Mouse (Mus musculus) forebrain, postnatal 0 days (tissue): ENCODE results near the gene Cant1. TPM values are rescaled to one million over a fixed set of nuclear protein-coding genes. Genes with fewer than 3 reads are reported as not detected.
A peak's percentile ranks its signal among the peaks of the same experiment; 100 is the strongest.

Experiments used
- ATAC-seq: fragments of 200-750 bp; cut with Nextera tagmentation; 2 replicates; pipeline ENCODE4 v1.8.0; 2017; ENCODE audit warnings: mild to moderate bottlenecking, moderate library complexity
- DNase-seq: peaks from one replicate; pipeline ENCODE4 v3.0.0-alpha.2; 2015
- H3K27ac ChIP-seq: fragments of 300-500 bp; sonication (generic); 2 replicates; pipeline ENCODE4 v1.5.1; 2014; ENCODE audit warnings: low read depth, mild to moderate bottlenecking, antibody characterized with exemption, low read length, moderate library complexity, mixed read lengths
- H3K27me3 ChIP-seq: fragments of 300-500 bp; sonication (generic); 2 replicates; pipeline ENCODE4 v1.6.1; 2014; ENCODE audit warnings: mild to moderate bottlenecking, low read length, mixed read lengths; ENCODE audit not compliant: insufficient read depth
- H3K36me3 ChIP-seq: fragments of 300-500 bp; sonication (generic); 2 replicates; pipeline ENCODE4 v1.6.1; 2014; ENCODE audit warnings: mild to moderate bottlenecking, moderate library complexity; ENCODE audit not compliant: insufficient read depth
- H3K4me1 ChIP-seq: fragments of 300-500 bp; sonication (generic); 2 replicates; pipeline ENCODE4 v1.6.1; 2014; ENCODE audit warnings: antibody characterized with exemption; ENCODE audit not compliant: insufficient read depth
- H3K4me2 ChIP-seq: fragments of 300-500 bp; sonication (generic); 2 replicates; pipeline ENCODE4 v1.6.1; 2014; ENCODE audit warnings: low read depth, mild to moderate bottlenecking, moderate library complexity
- H3K4me3 ChIP-seq: fragments of 300-500 bp; sonication (generic); 2 replicates; pipeline ENCODE4 v1.5.1; 2014; ENCODE audit warnings: low read depth, low read length, mixed read lengths
- H3K9ac ChIP-seq: fragments of 300-500 bp; sonication (generic); 2 replicates; pipeline ENCODE4 v1.6.1; 2014; ENCODE audit warnings: mild to moderate bottlenecking
- H3K9me3 ChIP-seq: fragments of 300-500 bp; sonication (generic); 2 replicates; pipeline ENCODE4 v1.6.1; 2016; ENCODE audit warnings: low read length
- CTCF ChIP-seq: sonication (generic); IDR thresholded peaks from 2 replicates; pipeline ENCODE4 v1.5.1; 2016; ENCODE audit warnings: antibody characterized with exemption, control low read depth, low read depth
- WGBS: fragments of 180-500 bp; shearing (Covaris S2); extraction: QIAGEN DNeasy Blood & Tissue Kit; methylation state at CpG from one replicate; pipeline ENCODE4 v1.1.7; 2014; 5-methylcytosine and 5-hydroxymethylcytosine counted together
- polyA plus RNA-seq: library from polyadenylated mRNA; unstranded; fragments of >200 nt; fragmentation: Nextera tagmentation; extraction: Ambion mirVana; gene quantifications from 2 replicates; pipeline ENCODE4 v1.2.1, GENCODE M21; 2015
- total RNA-seq: library from RNA; depleted of rRNA; stranded (reverse); fragments of >200 nt; gene quantifications from 2 replicates; pipeline ENCODE4 v1.2.3, GENCODE M21; 2014

Gene Cant1
- total and polyA plus RNA-seq, 2 experiments from 2014 or later = 31.6 to 52.4 TPM

DNA sequence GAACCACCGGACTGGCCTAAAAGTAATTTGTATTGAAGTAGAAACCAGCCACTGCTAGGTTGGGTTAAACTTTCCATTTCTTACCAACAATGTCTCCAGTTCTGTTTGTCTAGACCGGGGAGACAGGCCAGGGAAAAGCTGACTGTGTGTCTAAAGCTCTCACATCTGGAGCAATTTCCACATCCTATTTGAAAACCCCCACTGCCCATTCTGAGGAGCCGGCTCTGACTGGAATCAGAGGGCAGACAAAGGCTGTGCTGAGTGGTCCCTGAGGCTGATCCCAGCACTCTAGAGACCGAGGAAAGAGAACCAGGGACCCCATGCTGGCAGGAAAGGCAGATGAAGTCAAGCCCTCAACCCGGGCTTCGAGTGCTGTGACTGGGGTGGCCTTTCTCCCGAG, 46.2 kb downstream of the Cant1 start:
- H3K36me3 ChIP-seq = no peaks in the 10 kb centered on the region
- no peak overlapping the region for H3K9ac ChIP-seq
- no peak for TF ChIP-seq CTCF
- no peak overlapping the region for H3K27ac ChIP-seq
- H3K9me3 ChIP-seq = no peaks in the 10 kb centered on the region
- ATAC-seq (no peak), DNase-seq (no peak)
- H3K4me2 ChIP-seq = no peak overlapping the region
- no peak overlapping the region for H3K4me3 ChIP-seq
- no peaks in the 10 kb centered on the region for H3K27me3 ChIP-seq
- 0 out of 2 replicates have a peak, but pooled peaks cover 7% of the 10 kb centered on the region for H3K4me1 ChIP-seq
- 51% methylated on average over 7 of the region's 7 CpGs for WGBS

DNA sequence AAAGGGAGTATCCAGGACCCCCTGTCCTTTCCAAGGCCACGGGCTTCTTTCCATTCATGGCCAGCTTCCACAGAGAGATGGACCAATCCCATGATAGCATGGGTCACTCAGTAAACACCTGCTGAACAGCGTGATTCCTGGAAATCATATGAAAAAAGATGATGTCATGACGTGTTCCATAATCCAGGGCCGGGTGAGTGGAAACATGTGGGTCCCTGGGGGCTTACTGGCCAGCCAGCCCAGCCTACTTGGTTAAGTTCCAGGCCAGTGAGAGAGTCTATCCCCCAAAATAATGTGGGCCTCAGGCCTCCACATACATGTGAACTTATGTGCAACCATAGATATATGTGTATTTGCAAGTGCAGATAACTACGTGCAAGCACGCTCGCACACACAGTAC, 47.0 kb downstream of the Cant1 start:
- ATAC-seq = no peak

DNA sequence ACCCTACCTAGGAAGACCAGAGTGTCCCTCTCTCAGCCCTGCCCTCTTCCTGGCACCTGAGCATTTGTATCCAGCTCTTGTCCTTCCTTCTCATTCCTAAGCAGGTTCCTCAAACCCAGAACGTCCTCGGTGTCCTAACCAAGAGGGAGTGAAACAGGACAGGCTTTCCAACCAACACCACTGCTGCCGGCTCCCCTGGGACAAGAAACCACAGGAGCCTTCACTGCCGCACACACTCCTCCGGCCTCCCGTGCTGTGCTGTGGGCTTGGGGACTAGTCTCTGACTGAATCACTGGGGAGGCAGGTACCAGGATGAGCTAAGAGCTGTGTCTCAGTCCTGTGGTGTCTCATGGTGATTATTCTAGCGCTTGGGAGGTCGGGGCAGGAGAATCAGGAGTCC, 49.2 kb downstream of the Cant1 start:
- H3K4me1 ChIP-seq = no peaks in the 10 kb centered on the region
- DNase-seq = no peak
- no peak overlapping the region for H3K4me3 ChIP-seq
- no peak overlapping the region for H3K4me2 ChIP-seq
- WGBS = 83% methylated on average over 8 of the region's 8 CpGs
- H3K27ac ChIP-seq = no peak overlapping the region
- H3K9ac ChIP-seq = no peak overlapping the region
- no peak for ATAC-seq
- TF ChIP-seq CTCF = no peak
- no peaks in the 10 kb centered on the region for H3K36me3 ChIP-seq
- H3K9me3 ChIP-seq = no peaks in the 10 kb centered on the region
- no peaks in the 10 kb centered on the region for H3K27me3 ChIP-seq

More for the DNA sequence above, 47.0 kb downstream of the Cant1 start:
- Histone ChIP-seq H3K4me2 (no peak overlapping the region), H3K4me1 (0 out of 2 replicates have a peak, but pooled peaks cover 7% of the 10 kb centered on the region), H3K9ac (no peak overlapping the region), H3K27me3 (no peaks in the 10 kb centered on the region), H3K4me3 (no peak overlapping the region), H3K9me3 (no peaks in the 10 kb centered on the region), H3K27ac (no peak overlapping the region), H3K36me3 (no peaks in the 10 kb centered on the region)
- no peak for TF ChIP-seq CTCF
- WGBS = 83% methylated on average over 7 of the region's 7 CpGs
- no peak for DNase-seq

DNA sequence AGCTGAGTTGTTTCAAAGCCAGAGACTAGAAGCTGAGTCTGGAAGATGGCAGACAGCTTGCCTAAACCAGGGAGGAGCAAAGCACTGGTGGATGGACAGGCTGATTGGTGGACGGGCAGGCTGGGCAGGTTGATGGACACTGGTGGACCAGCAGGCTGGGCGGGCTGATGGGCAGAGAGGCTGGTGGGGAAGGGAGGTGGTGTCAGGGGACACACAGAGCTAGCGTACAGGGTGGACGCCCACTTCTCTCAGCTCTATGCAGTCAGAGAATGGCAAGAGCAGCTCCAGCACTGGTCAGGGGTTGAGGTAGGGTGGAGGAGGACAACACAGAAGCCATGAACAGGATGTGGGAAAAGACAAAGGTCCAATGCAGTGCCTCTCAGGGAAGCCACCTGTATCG, 49.6 kb downstream of the Cant1 start:
- Histone ChIP-seq H3K4me3 (no peak overlapping the region), H3K36me3 (no peaks in the 10 kb centered on the region), H3K27me3 (no peaks in the 10 kb centered on the region), H3K9ac (no peak overlapping the region), H3K9me3 (no peaks in the 10 kb centered on the region), H3K4me1 (no peaks in the 10 kb centered on the region), H3K27ac (no peak overlapping the region), H3K4me2 (no peak overlapping the region)
- WGBS = 84% methylated on average over 5 of the region's 5 CpGs
- no peak for TF ChIP-seq CTCF
- ATAC-seq (no peak), DNase-seq (no peak)

DNA sequence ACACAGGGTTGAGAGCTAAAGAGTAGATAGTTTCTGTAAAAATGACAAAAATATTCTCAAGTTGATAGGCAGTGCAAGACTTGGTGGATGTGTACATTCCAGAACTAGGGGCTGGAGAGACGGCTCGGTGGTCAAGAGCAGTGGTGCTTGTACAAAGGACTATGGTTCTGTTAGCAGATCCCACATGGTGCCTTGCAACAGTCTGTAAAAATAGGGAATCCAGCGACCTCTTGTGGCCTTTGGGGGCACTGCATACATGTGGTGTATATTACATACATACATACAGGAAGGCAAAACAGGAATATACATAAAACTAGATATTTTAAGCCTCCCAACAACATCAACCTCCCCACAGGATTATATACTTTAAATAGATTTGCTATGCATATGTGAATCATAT, 50.6 kb downstream of the Cant1 start:
- Histone ChIP-seq H3K9ac (no peak overlapping the region), H3K36me3 (no peaks in the 10 kb centered on the region), H3K4me2 (no peak overlapping the region), H3K27me3 (no peaks in the 10 kb centered on the region), H3K9me3 (no peaks in the 10 kb centered on the region), H3K27ac (no peak overlapping the region), H3K4me3 (no peak overlapping the region), H3K4me1 (no peaks in the 10 kb centered on the region)
- WGBS = 64% methylated on average over 3 of the region's 3 CpGs
- peak; percentile 56 for TF ChIP-seq CTCF
- DNase-seq (peak; percentile 53), ATAC-seq (no peak)

DNA sequence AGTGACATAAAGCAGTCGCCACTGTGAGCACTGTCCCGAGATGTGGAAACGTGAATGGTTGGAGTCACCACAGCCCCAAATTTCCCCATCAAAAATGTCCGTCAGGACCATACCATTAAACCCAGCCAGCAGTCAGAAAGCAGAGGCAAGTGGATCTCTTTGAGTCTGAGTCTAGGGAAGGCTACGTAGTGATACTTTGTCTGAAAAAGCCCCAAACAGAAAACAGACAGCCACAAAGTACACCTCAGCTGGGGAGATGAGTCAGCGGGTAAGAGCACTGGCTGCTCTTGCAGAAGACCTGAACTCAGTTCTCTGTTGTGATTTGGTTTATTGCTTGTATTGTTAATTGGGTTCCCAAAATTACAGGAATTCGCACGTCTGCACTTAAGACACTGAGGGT, 52.3 kb downstream of the Cant1 start:
- H3K4me1 ChIP-seq = no peaks in the 10 kb centered on the region
- no peak overlapping the region for H3K4me3 ChIP-seq
- H3K9ac ChIP-seq = no peak overlapping the region
- no peak overlapping the region for H3K27ac ChIP-seq
- DNase-seq = no peak
- no peak for ATAC-seq
- 81% methylated on average over 8 of the region's 8 CpGs for WGBS
- H3K9me3 ChIP-seq = no peaks in the 10 kb centered on the region
- no peak for TF ChIP-seq CTCF
- no peaks in the 10 kb centered on the region for H3K27me3 ChIP-seq
- no peak overlapping the region for H3K4me2 ChIP-seq
- no peaks in the 10 kb centered on the region for H3K36me3 ChIP-seq

DNA sequence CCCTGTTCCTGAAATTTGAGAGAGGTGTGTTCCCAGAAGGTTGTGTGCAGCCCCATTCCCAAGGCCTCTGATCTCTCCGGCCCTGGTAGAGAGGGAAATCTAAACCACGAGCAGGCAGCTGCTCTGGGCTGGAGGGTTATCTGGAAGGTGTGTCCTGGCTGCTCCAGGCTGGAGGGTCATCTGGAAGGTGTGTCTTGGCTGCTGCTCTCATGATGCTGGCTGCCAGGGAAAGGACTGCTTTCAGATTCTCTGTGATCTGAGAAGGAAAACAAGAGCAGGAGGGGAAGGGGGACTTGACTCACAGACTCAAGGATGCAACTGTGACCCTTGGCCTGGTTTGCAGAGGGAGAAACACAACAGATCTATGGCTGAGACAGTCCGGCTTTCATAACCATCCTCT, 52.8 kb downstream of the Cant1 start:
- no peaks in the 10 kb centered on the region for H3K4me1 ChIP-seq
- H3K36me3 ChIP-seq = no peaks in the 10 kb centered on the region
- no peak for TF ChIP-seq CTCF
- no peak for ATAC-seq
- H3K9ac ChIP-seq = no peak overlapping the region
- 80% methylated on average over 3 of the region's 3 CpGs for WGBS
- H3K27ac ChIP-seq = no peak overlapping the region
- no peaks in the 10 kb centered on the region for H3K27me3 ChIP-seq
- H3K9me3 ChIP-seq = no peaks in the 10 kb centered on the region
- no peak for DNase-seq
- no peak overlapping the region for H3K4me2 ChIP-seq
- no peak overlapping the region for H3K4me3 ChIP-seq

DNA sequence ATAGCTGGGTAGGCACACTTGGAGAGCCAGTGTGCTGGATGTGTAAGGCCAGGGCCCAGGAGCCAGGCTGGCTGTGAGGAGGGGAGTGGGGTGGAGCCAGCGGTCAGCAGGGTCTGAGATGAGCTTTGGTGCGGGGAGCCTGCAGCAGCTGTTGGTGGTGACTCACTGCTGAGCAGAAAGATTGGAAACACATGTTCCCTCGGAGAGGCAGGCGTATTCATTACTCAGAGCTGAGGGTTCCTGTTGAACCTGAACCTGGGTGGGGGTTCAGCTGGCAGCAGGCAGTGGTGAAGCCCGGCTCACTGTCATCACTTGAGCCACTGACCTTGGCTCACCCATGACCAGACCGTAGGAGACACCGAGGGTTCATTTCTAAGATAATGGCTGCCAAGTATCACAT, 53.7 kb downstream of the Cant1 start:
- Histone ChIP-seq H3K9me3 (no peaks in the 10 kb centered on the region), H3K27me3 (no peaks in the 10 kb centered on the region), H3K4me3 (no peak overlapping the region), H3K27ac (no peak overlapping the region), H3K4me2 (no peak overlapping the region), H3K36me3 (no peaks in the 10 kb centered on the region), H3K9ac (no peak overlapping the region), H3K4me1 (0 out of 2 replicates have a peak, but pooled peaks cover 5% of the 10 kb centered on the region)
- DNase-seq (no peak), ATAC-seq (no peak)
- WGBS = 86% methylated on average over 7 of the region's 7 CpGs
- TF ChIP-seq CTCF = no peak
